Mouse (Mus musculus): ENCODE results near the gene Rpl6. TPM values are rescaled to one million over a fixed set of nuclear protein-coding genes. Genes with fewer than 3 reads are reported as not detected.
"Not testable (repeated sequence)": the region's sequence is repeated elsewhere in the genome, so short reads cannot be mapped to it uniquely, and the experiment has no call there.

Rpl6 gene
- polyA plus RNA-seq, 1 experiment from 2014 or later, result 664 TPM

GRCm38 (mm10) chr5:121206540-121206939 is 2.3 kb downstream of the Rpl6 start:
- H3K4me1 ChIP-seq (ENCODE audit: control insufficient read depth, insufficient read depth, low read length), result peaks cover 9% of the 10 kb centered on the region
- no peak overlapping the region for H3K9ac ChIP-seq (ENCODE audit: low read length)
- no peaks in the 10 kb centered on the region for H3K9me3 ChIP-seq (ENCODE audit: control insufficient read depth, low read length)
- WGBS, result 86% methylated on average over 9 of the region's 9 CpGs
- no peaks in the 10 kb centered on the region for H3K27me3 ChIP-seq (ENCODE audit: control insufficient read depth, insufficient read depth, low read length)
- H3K36me3 ChIP-seq (ENCODE audit: control insufficient read depth, insufficient read depth, low read length), result peaks cover 45% of the 10 kb centered on the region
- H3K4me3 ChIP-seq (ENCODE audit: low read depth, low read length), result no peak overlapping the region
- no peak overlapping the region for H3K4me2 ChIP-seq
- no peak overlapping the region for H3K27ac ChIP-seq (ENCODE audit: low read depth, low read length)
- no peak for DNase-seq (ENCODE audit: low spot score, missing footprints)
- ATAC-seq (ENCODE audit: low FRiP score), result no peak

GRCm38 (mm10) chr5:121206984-121207383 is 2.7 kb downstream of the Rpl6 start:
- H3K36me3 ChIP-seq (ENCODE audit: control insufficient read depth, insufficient read depth, low read length), result peaks cover 50% of the 10 kb centered on the region
- 93% methylated on average over 3 of the region's 3 CpGs for WGBS
- no peaks in the 10 kb centered on the region for H3K9me3 ChIP-seq (ENCODE audit: control insufficient read depth, low read length)
- H3K4me3 ChIP-seq (ENCODE audit: low read depth, low read length), result no peak overlapping the region
- H3K27me3 ChIP-seq (ENCODE audit: control insufficient read depth, insufficient read depth, low read length), result no peaks in the 10 kb centered on the region
- H3K4me1 ChIP-seq (ENCODE audit: control insufficient read depth, insufficient read depth, low read length), result peaks cover 9% of the 10 kb centered on the region
- H3K27ac ChIP-seq (ENCODE audit: low read depth, low read length), result no peak overlapping the region
- ATAC-seq (ENCODE audit: low FRiP score) (no peak), DNase-seq (ENCODE audit: low spot score, missing footprints) (peak; percentile 61)
- H3K9ac ChIP-seq (ENCODE audit: low read length), result no peak overlapping the region
- no peak overlapping the region for H3K4me2 ChIP-seq

GRCm38 (mm10) chr5:121209755-121210600 is 5.7 kb downstream of the Rpl6 start:
- Histone ChIP-seq H3K36me3 (ENCODE audit: control insufficient read depth, insufficient read depth, low read length) (peaks cover 55% of the 10 kb centered on the region), H3K4me1 (ENCODE audit: control insufficient read depth, insufficient read depth, low read length) (peaks cover 9% of the 10 kb centered on the region), H3K9ac (ENCODE audit: low read length) (no peak overlapping the region), H3K4me2 (no peak overlapping the region), H3K27me3 (ENCODE audit: control insufficient read depth, insufficient read depth, low read length) (no peaks in the 10 kb centered on the region), H3K9me3 (ENCODE audit: control insufficient read depth, low read length) (no peaks in the 10 kb centered on the region), H3K4me3 (ENCODE audit: low read depth, low read length) (no peak overlapping the region), H3K27ac (ENCODE audit: low read depth, low read length) (no peak overlapping the region)
- no peak for DNase-seq (ENCODE audit: low spot score, missing footprints)
- no peak for ATAC-seq (ENCODE audit: low FRiP score)
- WGBS, result 94% methylated on average over 9 of the region's 9 CpGs

- H3K4me2 ChIP-seq, result no peak overlapping the region
- no peaks in the 10 kb centered on the region for H3K27me3 ChIP-seq (ENCODE audit: control insufficient read depth, insufficient read depth, low read length)
- H3K9me3 ChIP-seq (ENCODE audit: control insufficient read depth, low read length), result no peaks in the 10 kb centered on the region
- H3K4me3 ChIP-seq (ENCODE audit: low read depth, low read length), result no peak overlapping the region
- peaks cover 7% of the 10 kb centered on the region for H3K4me1 ChIP-seq (ENCODE audit: control insufficient read depth, insufficient read depth, low read length)
- 87% methylated on average over 1 of the region's 1 CpGs for WGBS
- H3K9ac ChIP-seq (ENCODE audit: low read length), result no peak overlapping the region
- no peak overlapping the region for H3K27ac ChIP-seq (ENCODE audit: low read depth, low read length)
- ATAC-seq (ENCODE audit: low FRiP score) (no peak), DNase-seq (ENCODE audit: low spot score, missing footprints) (peak; percentile 77)
- H3K36me3 ChIP-seq (ENCODE audit: control insufficient read depth, insufficient read depth, low read length), result peaks cover 55% of the 10 kb centered on the region
These were observed 6.3 kb downstream of the Rpl6 start for GRCm38 (mm10) chr5:121210601-121210924.

GRCm38 (mm10) chr5:121212108-121212507 is 7.8 kb downstream of the Rpl6 start:
- DNase-seq (ENCODE audit: low spot score, missing footprints) (peak; percentile 68), ATAC-seq (ENCODE audit: low FRiP score) (no peak)
- no peaks in the 10 kb centered on the region; the same call in 1 of the 2 replicates for H3K4me1 ChIP-seq (ENCODE audit: control insufficient read depth, insufficient read depth, low read length)
- no peak overlapping the region for H3K4me3 ChIP-seq (ENCODE audit: low read depth, low read length)
- H3K9ac ChIP-seq (ENCODE audit: low read length), result no peak overlapping the region
- peaks cover 45% of the 10 kb centered on the region for H3K36me3 ChIP-seq (ENCODE audit: control insufficient read depth, insufficient read depth, low read length)
- 93% methylated on average over 6 of the region's 6 CpGs for WGBS
- H3K27ac ChIP-seq (ENCODE audit: low read depth, low read length), result no peak overlapping the region
- no peak overlapping the region for H3K4me2 ChIP-seq
- H3K27me3 ChIP-seq (ENCODE audit: control insufficient read depth, insufficient read depth, low read length), result no peaks in the 10 kb centered on the region
- no peaks in the 10 kb centered on the region for H3K9me3 ChIP-seq (ENCODE audit: control insufficient read depth, low read length)

GRCm38 (mm10) chr5:121214707-121215106 is 10.4 kb downstream of the Rpl6 start:
- Histone ChIP-seq H3K27ac (ENCODE audit: low read depth, low read length) (no peak overlapping the region), H3K4me3 (ENCODE audit: low read depth, low read length) (no peak overlapping the region), H3K9me3 (ENCODE audit: control insufficient read depth, low read length) (no peaks in the 10 kb centered on the region), H3K4me1 (ENCODE audit: control insufficient read depth, insufficient read depth, low read length) (no peaks in the 10 kb centered on the region; the same call in 1 of the 2 replicates), H3K4me2 (no peak overlapping the region), H3K36me3 (ENCODE audit: control insufficient read depth, insufficient read depth, low read length) (peaks cover 23% of the 10 kb centered on the region), H3K27me3 (ENCODE audit: control insufficient read depth, insufficient read depth, low read length) (no peaks in the 10 kb centered on the region), H3K9ac (ENCODE audit: low read length) (no peak overlapping the region)
- 56% methylated on average over 7 of the region's 7 CpGs for WGBS
- DNase-seq (ENCODE audit: low spot score, missing footprints) (no peak), ATAC-seq (ENCODE audit: low FRiP score) (no peak)

GRCm38 (mm10) chr5:121215380-121216125 is 11.3 kb downstream of the Rpl6 start:
- no peak overlapping the region for H3K4me3 ChIP-seq (ENCODE audit: low read depth, low read length)
- no peak overlapping the region for H3K9ac ChIP-seq (ENCODE audit: low read length)
- no peaks in the 10 kb centered on the region; the same call in 1 of the 2 replicates for H3K4me1 ChIP-seq (ENCODE audit: control insufficient read depth, insufficient read depth, low read length)
- WGBS, result 50% methylated on average over 13 of the region's 13 CpGs
- H3K36me3 ChIP-seq (ENCODE audit: control insufficient read depth, insufficient read depth, low read length), result peaks cover 17% of the 10 kb centered on the region
- no peaks in the 10 kb centered on the region for H3K27me3 ChIP-seq (ENCODE audit: control insufficient read depth, insufficient read depth, low read length)
- H3K27ac ChIP-seq (ENCODE audit: low read depth, low read length), result no peak overlapping the region
- ATAC-seq (ENCODE audit: low FRiP score), result no peak
- DNase-seq (ENCODE audit: low spot score, missing footprints), result peak; percentile 97
- no peaks in the 10 kb centered on the region for H3K9me3 ChIP-seq (ENCODE audit: control insufficient read depth, low read length)
- no peak overlapping the region for H3K4me2 ChIP-seq

- H3K36me3 ChIP-seq (ENCODE audit: control insufficient read depth, insufficient read depth, low read length), result peaks cover 13% of the 10 kb centered on the region
- no peaks in the 10 kb centered on the region; the same call in 1 of the 2 replicates for H3K4me1 ChIP-seq (ENCODE audit: control insufficient read depth, insufficient read depth, low read length)
- no peak for DNase-seq (ENCODE audit: low spot score, missing footprints)
- ATAC-seq (ENCODE audit: low FRiP score), result no peak
- no peak overlapping the region for H3K9ac ChIP-seq (ENCODE audit: low read length)
- H3K4me2 ChIP-seq, result no peak overlapping the region
- no peaks in the 10 kb centered on the region for H3K27me3 ChIP-seq (ENCODE audit: control insufficient read depth, insufficient read depth, low read length)
- H3K4me3 ChIP-seq (ENCODE audit: low read depth, low read length), result no peak overlapping the region
- no peak overlapping the region for H3K27ac ChIP-seq (ENCODE audit: low read depth, low read length)
- 82% methylated on average over 12 of the region's 12 CpGs for WGBS
- no peaks in the 10 kb centered on the region for H3K9me3 ChIP-seq (ENCODE audit: control insufficient read depth, low read length)
These were observed 11.8 kb downstream of the Rpl6 start for GRCm38 (mm10) chr5:121216126-121216446.

- 89% methylated on average over 9 of the region's 9 CpGs for WGBS
- not testable (repeated sequence) for H3K9me3 ChIP-seq (ENCODE audit: control insufficient read depth, low read length); H3K4me2 ChIP-seq; H3K4me3 ChIP-seq (ENCODE audit: low read depth, low read length); H3K4me1 ChIP-seq (ENCODE audit: control insufficient read depth, insufficient read depth, low read length); H3K36me3 ChIP-seq (ENCODE audit: control insufficient read depth, insufficient read depth, low read length); H3K27ac ChIP-seq (ENCODE audit: low read depth, low read length); H3K27me3 ChIP-seq (ENCODE audit: control insufficient read depth, insufficient read depth, low read length); H3K9ac ChIP-seq (ENCODE audit: low read length); DNase-seq (ENCODE audit: low spot score, missing footprints); ATAC-seq (ENCODE audit: low FRiP score)
These were observed 12.5 kb downstream of the Rpl6 start for GRCm38 (mm10) chr5:121216584-121217312.
